Mouse (Mus musculus): ENCODE measurements around the gene Txlnb. TPM values are rescaled to one million over a fixed set of nuclear protein-coding genes. Genes with fewer than 3 reads are reported as not detected.
"Not testable (repeated sequence)": the region's sequence is repeated elsewhere in the genome, so short reads cannot be mapped to it uniquely, and the experiment has no call there.

Txlnb gene
- polyA plus RNA-seq, 1 experiment, result 0.19 TPM

- DNase-seq (ENCODE audit: low read depth), result not testable (repeated sequence)
Observed at GRCm38 (mm10) chr10:17820422-17820821, 24.4 kb downstream of the Txlnb start.

GRCm38 (mm10) chr10:17827391-17827790 lies 31.4 kb downstream of the Txlnb start:
- no peak for DNase-seq (ENCODE audit: low read depth)

- DNase-seq (ENCODE audit: low read depth), result no peak
Observed at GRCm38 (mm10) chr10:17829205-17829604, 33.2 kb downstream of the Txlnb start.

- DNase-seq (ENCODE audit: low read depth), result no peak
Observed at GRCm38 (mm10) chr10:17831041-17831440, 35.0 kb downstream of the Txlnb start.

GRCm38 (mm10) chr10:17835031-17835430 lies 39.0 kb downstream of the Txlnb start:
- DNase-seq (ENCODE audit: low read depth), result no peak

GRCm38 (mm10) chr10:17836275-17836674 lies 40.2 kb downstream of the Txlnb start:
- no peak for DNase-seq (ENCODE audit: low read depth)

- no peak for DNase-seq (ENCODE audit: low read depth)
Observed at GRCm38 (mm10) chr10:17842030-17842429, 46.0 kb downstream of the Txlnb start.

- DNase-seq (ENCODE audit: low read depth), result peak; percentile 10
Observed at GRCm38 (mm10) chr10:17844781-17845537, 48.9 kb downstream of the Txlnb start.

- no peak for DNase-seq (ENCODE audit: low read depth)
Observed at GRCm38 (mm10) chr10:17857647-17858261, 61.7 kb downstream of the Txlnb start.

GRCm38 (mm10) chr10:17860701-17861480 lies 64.9 kb downstream of the Txlnb start:
- no peak for DNase-seq (ENCODE audit: low read depth)

- DNase-seq (ENCODE audit: low read depth), result peak; percentile 10
Observed at GRCm38 (mm10) chr10:17869822-17870662, 74.0 kb downstream of the Txlnb start.

GRCm38 (mm10) chr10:17878002-17878919 lies 82.2 kb downstream of the Txlnb start:
- no peak for DNase-seq (ENCODE audit: low read depth)

GRCm38 (mm10) chr10:17880038-17880437 lies 84.0 kb downstream of the Txlnb start:
- DNase-seq (ENCODE audit: low read depth), result no peak

- no peak for DNase-seq (ENCODE audit: low read depth)
Observed at GRCm38 (mm10) chr10:17880724-17881123, 84.7 kb downstream of the Txlnb start.

Other genes with a start within 250 kb of the Txlnb start
- gene Cited2, start 73.0 kb upstream of the Txlnb start, polyA plus RNA-seq (2012; rRNA removed), result 14.7 and 29.5 TPM in 2 replicates
- 11.9 and 13.2 TPM in 2 replicates for gene Heca, start 151.8 kb downstream of the Txlnb start, polyA plus RNA-seq (2012; rRNA removed)
- gene Abracl, start 227.1 kb downstream of the Txlnb start, polyA plus RNA-seq (2012; rRNA removed), result 31.4 and 43.3 TPM in 2 replicates